In the genomic region with DNA sequence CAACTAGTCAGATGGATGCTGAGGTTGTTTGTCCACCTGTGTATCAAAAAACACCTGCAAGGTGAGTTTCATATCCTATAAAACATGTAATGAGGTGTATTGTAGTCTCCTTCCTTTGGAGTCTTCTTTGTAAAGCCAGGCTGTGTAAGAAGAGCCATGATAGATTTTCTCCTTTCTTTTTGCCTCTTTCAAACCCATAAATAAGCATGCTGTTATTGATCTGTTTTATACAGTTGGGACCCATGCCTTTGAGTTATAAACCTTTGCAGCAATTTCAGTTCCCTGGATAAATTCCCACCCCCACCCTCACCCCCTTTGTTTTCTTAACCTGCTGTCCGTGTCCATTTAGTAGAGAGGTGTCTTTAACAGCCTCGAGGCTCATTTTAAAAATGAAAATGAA, we compare ENCODE assay signal across 19 mouse cellular contexts.
"Had no signal": no experiment of that assay in that cellular context is flagged by ENCODE, and none has a peak within 500 bp of the region (broad histone marks: within the 10 kb centered on the region; RNA-seq: fewer than 3 reads in every experiment).

No protein-coding gene starts in this region.

- H3K27ac ChIP-seq: hindbrain, postnatal 0 days; kidney, postnatal 0 days; layer of hippocampus, adult 2 months; left cerebral cortex, adult 2 months; liver, embryonic 13.5 days; stomach, embryonic 15.5 days had no signal

- H3K36me3 ChIP-seq: liver, embryonic 13.5 days; stomach, embryonic 15.5 days had no signal

- H3K4me1 ChIP-seq: liver, embryonic 13.5 days; megakaryocyte, embryonic 14.5 days; stomach, embryonic 15.5 days had no signal

- ATAC-seq: hindbrain, postnatal 0 days; inflammation-experienced regulatory T-cells, adult 6 months; intestine, postnatal 0 days; lung, postnatal 0 days had no signal

- H3K27me3 ChIP-seq: liver, embryonic 13.5 days; megakaryocyte, embryonic 14.5 days; stomach, embryonic 15.5 days had no signal

- H3K9me3 ChIP-seq: liver, embryonic 13.5 days; megakaryocyte, embryonic 14.5 days; stomach, embryonic 15.5 days had no signal

- H3K4me2 ChIP-seq: liver, embryonic 13.5 days; lung, embryonic 14.5 days; stomach, embryonic 15.5 days had no signal

- H3K9ac ChIP-seq: liver, embryonic 13.5 days; lung, embryonic 14.5 days; stomach, embryonic 15.5 days had no signal

- DNase-seq: kidney, adult 2 months; kidney, postnatal 25 days; layer of hippocampus, postnatal 36 days; liver, embryonic 13.5 days; lung, embryonic 14.5 days; lung, postnatal 36 days; retina, postnatal 1 day; right cerebral cortex, postnatal 25 days; spleen, adult 18-20 months; thymus, postnatal 25 days had no signal

- H3K4me3 ChIP-seq: layer of hippocampus, adult 2 months; left cerebral cortex, adult 2 months; liver, embryonic 13.5 days; megakaryocyte, embryonic 14.5 days; stomach, embryonic 15.5 days had no signal
